Mouse (Mus musculus): ENCODE measurements around the gene Itgb1. TPM values are rescaled to one million over a fixed set of nuclear protein-coding genes. Genes with fewer than 3 reads are reported as not detected.

Gene Itgb1
- polyA plus RNA-seq, 1 experiment from 2014 or later = 149 TPM

DNA sequence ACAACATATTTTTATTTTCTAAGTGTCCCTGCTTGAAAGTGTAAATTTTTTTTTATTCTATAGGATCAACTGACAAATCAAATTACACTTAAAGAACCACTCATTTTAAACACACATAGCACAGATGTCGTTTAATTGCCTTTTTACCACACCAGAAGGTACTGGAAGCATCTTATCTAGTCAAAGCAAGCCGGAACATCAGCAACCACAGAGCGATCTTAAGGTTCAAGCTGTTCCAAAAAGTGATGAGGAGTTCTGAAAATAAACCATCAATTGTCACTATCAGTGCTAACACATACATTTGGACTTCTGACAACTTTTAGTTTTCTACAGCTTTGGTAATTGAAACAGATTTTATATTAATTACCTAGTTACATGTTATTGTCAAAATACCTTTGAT lies 48.7 kb downstream of the Itgb1 start:
- Histone ChIP-seq H3K4me1 (replicated peaks; ENCODE audit: control insufficient read depth, insufficient read depth, low read length) (no peaks in the 10 kb centered on the region), H3K27me3 (ENCODE audit: control insufficient read depth, insufficient read depth, low read length) (no peaks in the 10 kb centered on the region), H3K27ac (ENCODE audit: low read depth, low read length) (no peak overlapping the region), H3K4me3 (ENCODE audit: low read depth, low read length) (no peak overlapping the region), H3K36me3 (ENCODE audit: control insufficient read depth, insufficient read depth, low read length) (no peaks in the 10 kb centered on the region; the same call in 1 of the 2 replicates), H3K4me2 (ENCODE audit: low read depth, low read length, severe bottlenecking) (no peak overlapping the region), H3K9me3 (ENCODE audit: control insufficient read depth, low read length) (no peaks in the 10 kb centered on the region), H3K9ac (ENCODE audit: low read length) (no peak overlapping the region)
- ATAC-seq (replicated peaks; ENCODE audit: low FRiP score) (no peak), DNase-seq (ENCODE audit: low spot score) (no peak)
- 95% methylated on average over 3 of the region's 3 CpGs for WGBS

DNA sequence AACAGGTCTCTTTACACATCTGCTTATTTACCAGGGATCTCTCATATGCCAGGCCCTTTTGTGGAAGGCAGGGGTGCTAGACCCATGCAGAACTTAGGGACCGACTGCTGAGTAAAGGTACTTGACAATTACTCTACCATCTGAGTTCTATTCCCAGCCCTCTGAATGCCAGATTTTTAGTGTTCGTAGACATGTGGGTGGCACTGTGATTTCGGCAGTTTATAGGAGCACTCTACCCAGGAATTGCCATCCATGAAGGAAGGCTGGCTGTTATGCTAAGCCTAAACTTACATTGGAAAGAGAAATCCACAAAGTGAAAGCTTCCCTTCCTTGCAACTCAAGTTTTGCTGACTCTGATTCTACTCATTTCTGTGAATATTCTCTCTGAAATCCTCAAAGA lies 50.2 kb downstream of the Itgb1 start:
- DNase-seq (ENCODE audit: low spot score) (no peak), ATAC-seq (replicated peaks; ENCODE audit: low FRiP score) (no peak)
- Histone ChIP-seq H3K4me3 (ENCODE audit: low read depth, low read length) (no peak overlapping the region), H3K27me3 (ENCODE audit: control insufficient read depth, insufficient read depth, low read length) (no peaks in the 10 kb centered on the region), H3K36me3 (ENCODE audit: control insufficient read depth, insufficient read depth, low read length) (no peaks in the 10 kb centered on the region; the same call in 1 of the 2 replicates), H3K9ac (ENCODE audit: low read length) (no peak overlapping the region), H3K27ac (ENCODE audit: low read depth, low read length) (no peak overlapping the region), H3K9me3 (ENCODE audit: control insufficient read depth, low read length) (no peaks in the 10 kb centered on the region), H3K4me2 (ENCODE audit: low read depth, low read length, severe bottlenecking) (no peak overlapping the region), H3K4me1 (replicated peaks; ENCODE audit: control insufficient read depth, insufficient read depth, low read length) (no peaks in the 10 kb centered on the region)
- 95% methylated on average over 3 of the region's 3 CpGs for WGBS

Other genes starting within 250 kb of the Itgb1 start
- gene Gm3952, start 113.0 kb downstream of the Itgb1 start, polyA plus RNA-seq (2014; fragmentation: Nextera tagmentation; extraction: Ambion mirVana) = not detected in 2 replicates